In genomic region chr6:35251807-35252476, GRCm38 (mm10) we compare ENCODE assay signal across 8 mouse cellular contexts. TPM values are rescaled to one million over a fixed set of nuclear protein-coding genes. Genes with fewer than 3 reads are reported as not detected.
DNase-seq lines count a peak whose midpoint lies in the region; ATAC-seq and TF ChIP-seq lines count a peak whose summit lies in the region.

No protein-coding gene starts in this region.

- ATAC-seq in kidney, embryonic 14.5 days (ENCODE audit: low FRiP score, low TSS enrichment): no peak; the same call in 1 of the 2 replicates
- peak; percentile 21 for ATAC-seq in hindbrain, embryonic 12.5 days (ENCODE audit: low FRiP score)
- ATAC-seq in midbrain, embryonic 14.5 days (ENCODE audit: low FRiP score, low TSS enrichment): no peak

- TF ChIP-seq CTCF in bone marrow, adult 2 months (IDR thresholded peaks at IDR 0.05; ENCODE audit: control insufficient read depth, insufficient read depth, low read length): no peak

- TF ChIP-seq POLR2A in bone marrow, adult 2 months (IDR thresholded peaks at IDR 0.05; ENCODE audit: borderline replicate concordance, control insufficient read depth, low read depth, low read length): no peak

- H3K9ac ChIP-seq in kidney, embryonic 14.5 days (ENCODE audit: low read depth, low read length): peak overlapping the region; percentile 90; the same call in 1 of the 2 replicates
- peak overlapping the region; percentile 78; the same call in 1 of the 2 replicates for H3K9ac ChIP-seq in hindbrain, embryonic 12.5 days
- H3K9ac ChIP-seq in midbrain, embryonic 14.5 days (replicated peaks; ENCODE audit: low read length): peak overlapping the region; percentile 76

- H3K4me1 ChIP-seq in kidney, embryonic 14.5 days (ENCODE audit: control insufficient read depth, insufficient read depth, low read length): peaks cover 28% of the 10 kb centered on the region
- H3K4me1 ChIP-seq in bone marrow, adult 2 months (ENCODE audit: control insufficient read depth, insufficient read depth, low read length): peaks cover 3% of the 10 kb centered on the region
- peaks cover 27% of the 10 kb centered on the region for H3K4me1 ChIP-seq in hindbrain, embryonic 12.5 days
- peaks cover 23% of the 10 kb centered on the region for H3K4me1 ChIP-seq in midbrain, embryonic 14.5 days (ENCODE audit: control insufficient read depth, insufficient read depth, low read length)

- H3K9me3 ChIP-seq in kidney, embryonic 14.5 days (ENCODE audit: control insufficient read depth, low read length): no peaks in the 10 kb centered on the region
- H3K9me3 ChIP-seq in hindbrain, embryonic 12.5 days (replicated peaks): no peaks in the 10 kb centered on the region
- no peaks in the 10 kb centered on the region for H3K9me3 ChIP-seq in midbrain, embryonic 14.5 days (ENCODE audit: control insufficient read depth, low read length)

- no peak for DNase-seq in kidney, postnatal 4 days
- no peak for DNase-seq in midbrain, embryonic 14.5 days
- no peak for DNase-seq in frontal cortex, postnatal 14 days (ENCODE audit: low spot score in 2 of 2)
- DNase-seq in adipocyte (ENCODE audit: low spot score): no peak
- DNase-seq in spleen, postnatal 14 days (ENCODE audit: low spot score in 2 of 2): no peak

- no peaks in the 10 kb centered on the region for H3K27me3 ChIP-seq in kidney, embryonic 14.5 days (ENCODE audit: control insufficient read depth, insufficient read depth, low read length)
- no peaks in the 10 kb centered on the region for H3K27me3 ChIP-seq in hindbrain, embryonic 12.5 days
- no peaks in the 10 kb centered on the region for H3K27me3 ChIP-seq in midbrain, embryonic 14.5 days (ENCODE audit: control insufficient read depth, insufficient read depth, low read length)

- peaks cover 3% of the 10 kb centered on the region; the same call in 1 of the 2 replicates for H3K36me3 ChIP-seq in kidney, embryonic 14.5 days (ENCODE audit: control insufficient read depth, insufficient read depth, low read length)
- H3K36me3 ChIP-seq in hindbrain, embryonic 12.5 days: peaks cover 3% of the 10 kb centered on the region; the same call in 1 of the 2 replicates
- H3K36me3 ChIP-seq in midbrain, embryonic 14.5 days (ENCODE audit: control insufficient read depth, insufficient read depth, low read length): peaks cover 3% of the 10 kb centered on the region; the same call in 1 of the 2 replicates

- H3K4me3 ChIP-seq in kidney, embryonic 14.5 days (ENCODE audit: low read length): peak overlapping the region; percentile 86
- H3K4me3 ChIP-seq in bone marrow, adult 2 months (replicated peaks; ENCODE audit: control insufficient read depth, low read depth, low read length): peak overlapping the region; percentile 23
- H3K4me3 ChIP-seq in hindbrain, embryonic 12.5 days: peak overlapping the region; percentile 57
- peak overlapping the region; percentile 75 for H3K4me3 ChIP-seq in midbrain, embryonic 14.5 days (replicated peaks; ENCODE audit: low read depth, low read length)

- H3K27ac ChIP-seq in kidney, embryonic 14.5 days (ENCODE audit: low read depth, low read length): no peak overlapping the region
- peak overlapping the region; percentile 1; the same call in 1 of the 2 replicates for H3K27ac ChIP-seq in bone marrow, adult 2 months (ENCODE audit: control insufficient read depth, insufficient read depth, low read depth, low read length, poor library complexity)
- H3K27ac ChIP-seq in hindbrain, embryonic 12.5 days: peak overlapping the region; percentile 67; the same call in 1 of the 2 replicates
- H3K27ac ChIP-seq in midbrain, embryonic 14.5 days (replicated peaks; ENCODE audit: low read depth, low read length): no peak overlapping the region

- H3K4me2 ChIP-seq in kidney, embryonic 14.5 days (replicated peaks; ENCODE audit: low read depth, low read length): peak overlapping the region; percentile 31
- peak overlapping the region; percentile 60 for H3K4me2 ChIP-seq in hindbrain, embryonic 12.5 days (replicated peaks)
- H3K4me2 ChIP-seq in midbrain, embryonic 14.5 days (ENCODE audit: low read length): peak overlapping the region; percentile 72

- WGBS in kidney, embryonic 14.5 days: 61% methylated on average over 17 of the region's 17 CpGs
- 87% methylated on average over 17 of the region's 17 CpGs for WGBS in bone marrow, adult 2 months
- whole genome bisulfite sequencing in hindbrain, embryonic 12.5 days: 59% methylated on average over 17 of the region's 17 CpGs
- WGBS in midbrain, embryonic 14.5 days: 69% methylated on average over 17 of the region's 17 CpGs

RNA-seq across cellular contexts. Expression of gene Slc13a4, which starts 56.0 kb away (rescaled TPM):
- polyA plus RNA-seq in kidney, embryonic 14.5 days (2014; fragmentation: Nextera tagmentation; extraction: Ambion mirVana): 0.05 TPM in 1 of 2 replicates, not detected in the other
- polyA plus RNA-seq in bone marrow, adult 2 months (2011; ENCODE audit: insufficient read depth, insufficient read length, low replicate concordance, missing spikeins): not detected in 2 replicates
- 0.77 and 1.3 TPM in 2 replicates for polyA plus RNA-seq in hindbrain, embryonic 12.5 days (2016; fragmentation: Nextera tagmentation; extraction: Ambion mirVana)
- 0.19 and 3.3 TPM in 2 replicates for polyA plus RNA-seq in midbrain, embryonic 14.5 days (2014; fragmentation: Nextera tagmentation; extraction: Ambion mirVana)

Comparison
In these comparisons a context has a peak if more than half of its experiments do, and no peak if none do; other contexts are left out.
1. H3K27ac ChIP-seq: peak in bone marrow, adult 2 months (single experiment) and hindbrain, embryonic 12.5 days (single experiment); none in kidney, embryonic 14.5 days (single experiment) and midbrain, embryonic 14.5 days (single experiment).
2. H3K4me3 ChIP-seq: peak in every context shown above with its lines; median percentile 86 in kidney, embryonic 14.5 days; 75 in midbrain, embryonic 14.5 days; 57 in hindbrain, embryonic 12.5 days; 23 in bone marrow, adult 2 months.
3. Peak in every context shown above with its lines, with median percentiles within 50 percentile points of each other: H3K4me2 ChIP-seq and H3K9ac ChIP-seq.